Mouse (Mus musculus) c-Kit-negative CD71-positive TER-119-positive erythroid progenitor cells, embryonic 14.5 days (primary cell): ENCODE data around the gene Gm13277.
"Not testable (repeated sequence)": the region's sequence is repeated elsewhere in the genome, so short reads cannot be mapped to it uniquely, and the experiment has no call there.

Source experiments
- DNase-seq: peaks from one replicate; pipeline ENCODE4 v3.0.0-alpha.2; 2013; ENCODE audit warnings: low read depth, low spot score

Gm13277 gene

GRCm38 (mm10) chr4:88788402-88788801 lies at the start of gene Gm13277:
Gm13277 (plus strand) TSS chr4:88788632.
- not testable (repeated sequence) for DNase-seq

GRCm38 (mm10) chr4:88739036-88739435 lies 49.4 kb upstream of the Gm13277 start:
- no peak for DNase-seq

DNA sequence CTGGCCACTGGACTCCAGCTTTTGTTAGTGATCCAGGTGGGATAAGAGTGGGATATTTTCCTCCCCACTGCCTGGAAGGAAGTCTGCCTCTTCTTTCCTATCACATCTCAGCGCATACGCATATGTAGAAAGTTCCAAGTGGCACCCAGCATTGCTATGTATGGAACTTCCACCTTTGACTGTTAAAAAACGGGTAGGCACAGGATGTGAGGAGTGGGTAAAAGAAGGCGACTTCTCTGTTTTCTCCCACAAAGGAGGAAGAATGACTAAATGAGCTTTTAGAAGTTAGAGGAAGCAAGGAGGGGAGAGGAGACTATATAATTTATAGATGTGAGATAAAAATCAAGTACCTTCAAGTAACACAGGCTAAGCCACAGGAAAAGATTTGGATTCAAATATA lies 47.0 kb upstream of the Gm13277 start:
- DNase-seq: no peak

DNA sequence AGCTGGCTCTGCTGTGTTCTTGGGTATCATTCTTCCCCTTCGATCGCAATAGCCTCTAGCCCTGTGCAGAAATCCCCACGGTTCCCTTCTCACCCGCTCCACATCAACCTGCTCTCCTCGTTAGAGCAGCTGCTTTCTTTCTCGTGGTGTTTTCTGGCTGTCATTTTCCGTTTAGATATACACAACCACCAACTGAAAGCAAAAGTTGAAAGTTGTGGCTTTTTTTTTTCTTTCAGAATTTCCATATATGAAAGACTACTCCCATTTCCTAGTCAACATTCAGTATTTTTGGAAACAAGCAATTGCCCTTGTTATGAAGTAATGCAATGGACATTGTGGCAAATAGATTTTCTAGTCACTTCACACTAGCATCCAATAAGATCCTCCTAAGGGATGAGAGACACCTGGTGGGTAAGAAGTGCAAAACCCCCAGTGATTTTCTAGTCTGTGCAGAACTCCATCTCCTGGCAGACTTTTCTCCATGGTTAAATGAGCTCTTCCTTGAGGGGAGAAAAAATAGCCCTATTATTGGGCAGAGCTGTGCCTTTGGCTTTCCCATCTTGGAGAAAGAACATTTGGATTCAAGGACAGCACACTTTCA lies 45.6 kb upstream of the Gm13277 start:
- no peak for DNase-seq

GRCm38 (mm10) chr4:88744207-88744606 lies 44.2 kb upstream of the Gm13277 start:
- no peak for DNase-seq

- no peak for DNase-seq
Observed at GRCm38 (mm10) chr4:88749926-88750325, 38.5 kb upstream of the Gm13277 start.

DNA sequence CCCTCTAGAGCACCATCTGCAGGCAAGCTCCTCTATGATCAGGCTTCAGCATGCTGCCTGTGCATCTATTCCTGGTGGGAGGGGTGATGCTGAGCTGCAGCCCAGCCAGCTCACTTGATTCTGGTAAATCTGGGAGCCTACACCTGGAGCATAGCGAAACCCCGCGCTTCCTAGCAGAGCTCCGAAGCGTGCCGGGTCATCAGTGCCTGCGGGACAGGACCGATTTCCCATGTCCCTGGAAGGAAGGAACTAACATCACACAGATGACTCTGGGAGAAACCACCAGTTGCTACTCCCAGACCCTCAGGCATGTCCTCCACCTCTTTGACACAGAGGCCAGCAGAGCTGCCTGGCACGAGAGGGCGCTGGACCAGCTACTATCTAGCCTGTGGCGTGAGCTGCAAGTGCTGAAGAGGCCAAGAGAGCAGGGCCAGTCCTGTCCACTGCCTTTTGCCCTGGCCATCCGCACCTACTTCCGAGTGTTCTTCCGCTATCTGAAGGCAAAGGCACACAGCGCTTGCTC lies 33.6 kb upstream of the Gm13277 start, which contains the start of gene Gm13271:
Gene Gm13271, plus strand, starts transcription at position 51 of the 523 bp plus-strand sequence.
- DNase-seq: not testable (repeated sequence)

- not testable (repeated sequence) for DNase-seq
Observed at GRCm38 (mm10) chr4:88756581-88757513, 31.6 kb upstream of the Gm13277 start.

DNA sequence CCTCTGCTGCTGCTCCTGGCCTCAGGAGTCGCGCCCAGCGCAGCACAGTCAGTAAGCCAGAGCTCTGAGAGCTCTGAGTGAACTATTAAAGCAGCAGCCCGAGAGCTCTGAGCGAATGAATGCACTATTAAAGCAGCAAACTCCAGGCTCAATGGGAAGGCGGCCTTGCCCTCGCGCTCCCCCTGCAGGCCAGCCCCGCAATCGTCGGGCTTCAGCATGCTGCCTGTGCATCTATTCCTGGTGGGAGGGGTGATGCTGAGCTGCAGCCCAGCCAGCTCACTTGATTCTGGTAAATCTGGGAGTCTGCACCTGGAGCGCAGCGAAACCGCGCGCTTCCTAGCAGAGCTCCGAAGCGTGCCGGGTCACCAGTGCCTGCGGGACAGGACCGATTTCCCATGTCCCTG lies 30.8 kb upstream of the Gm13277 start:
- not testable (repeated sequence) for DNase-seq

GRCm38 (mm10) chr4:88758751-88759150 lies 29.7 kb upstream of the Gm13277 start:
- not testable (repeated sequence) for DNase-seq

GRCm38 (mm10) chr4:88759610-88760268 lies 28.7 kb upstream of the Gm13277 start, which contains the start of gene Gm13283:
Gm13283 (plus strand) TSS chr4:88760119.
- DNase-seq: not testable (repeated sequence)

GRCm38 (mm10) chr4:88760431-88760830 lies 28.0 kb upstream of the Gm13277 start:
- DNase-seq: not testable (repeated sequence)

GRCm38 (mm10) chr4:88761776-88762175 lies 26.7 kb upstream of the Gm13277 start:
- not testable (repeated sequence) for DNase-seq

- not testable (repeated sequence) for DNase-seq
Observed at GRCm38 (mm10) chr4:88762341-88762740, 26.1 kb upstream of the Gm13277 start.

GRCm38 (mm10) chr4:88763384-88764018 lies 24.9 kb upstream of the Gm13277 start:
- DNase-seq: not testable (repeated sequence)

DNA sequence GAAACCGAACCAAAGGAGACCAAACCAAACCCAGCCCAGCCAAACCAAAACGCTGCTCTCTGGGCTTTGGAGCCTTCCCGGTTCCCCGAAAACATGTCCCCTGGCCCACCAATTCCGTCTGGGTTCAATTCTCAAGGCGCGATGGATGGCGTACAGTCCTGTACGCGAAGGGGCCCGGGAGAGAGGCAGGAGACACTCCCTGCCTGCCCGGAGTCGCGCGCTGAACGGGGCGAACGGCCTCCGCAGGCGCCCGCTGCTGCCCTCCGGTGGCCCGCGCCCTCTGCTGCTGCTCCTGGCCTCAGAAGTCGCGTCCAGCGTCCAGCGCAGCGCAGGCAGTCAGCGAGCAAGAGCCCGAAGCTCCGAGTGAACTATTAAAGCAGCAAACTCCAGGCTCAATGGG lies 14.9 kb upstream of the Gm13277 start, which contains the start of gene Gm13290:
Gene Gm13290, plus strand, starts transcription at position 301 of the 400 bp plus-strand sequence.
- not testable (repeated sequence) for DNase-seq

DNA sequence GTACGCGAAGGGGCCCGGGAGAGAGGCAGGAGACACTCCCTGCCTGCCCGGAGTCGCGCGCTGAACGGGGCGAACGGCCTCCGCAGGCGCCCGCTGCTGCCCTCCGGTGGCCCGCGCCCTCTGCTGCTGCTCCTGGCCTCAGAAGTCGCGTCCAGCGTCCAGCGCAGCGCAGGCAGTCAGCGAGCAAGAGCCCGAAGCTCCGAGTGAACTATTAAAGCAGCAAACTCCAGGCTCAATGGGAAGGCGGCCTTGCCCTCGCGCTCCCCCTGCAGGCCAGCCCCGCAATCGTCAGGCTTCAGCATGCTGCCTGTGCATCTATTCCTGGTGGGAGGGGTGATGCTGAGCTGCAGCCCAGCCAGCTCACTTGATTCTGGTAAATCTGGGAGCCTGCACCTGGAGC lies 11.8 kb upstream of the Gm13277 start, which contains the start of gene Gm13289:
Gene Gm13289, plus strand, starts transcription at position 301 of the 400 bp plus-strand sequence.
- not testable (repeated sequence) for DNase-seq

DNA sequence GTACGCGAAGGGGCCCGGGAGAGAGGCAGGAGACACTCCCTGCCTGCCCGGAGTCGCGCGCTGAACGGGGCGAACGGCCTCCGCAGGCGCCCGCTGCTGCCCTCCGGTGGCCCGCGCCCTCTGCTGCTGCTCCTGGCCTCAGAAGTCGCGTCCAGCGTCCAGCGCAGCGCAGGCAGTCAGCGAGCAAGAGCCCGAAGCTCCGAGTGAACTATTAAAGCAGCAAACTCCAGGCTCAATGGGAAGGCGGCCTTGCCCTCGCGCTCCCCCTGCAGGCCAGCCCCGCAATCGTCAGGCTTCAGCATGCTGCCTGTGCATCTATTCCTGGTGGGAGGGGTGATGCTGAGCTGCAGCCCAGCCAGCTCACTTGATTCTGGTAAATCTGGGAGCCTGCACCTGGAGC lies 8.9 kb upstream of the Gm13277 start, which contains the start of gene Gm13272:
Gene Gm13272, plus strand, starts transcription at position 301 of the 400 bp plus-strand sequence.
- DNase-seq: not testable (repeated sequence)

GRCm38 (mm10) chr4:88780320-88780719 lies 8.1 kb upstream of the Gm13277 start:
- not testable (repeated sequence) for DNase-seq

DNA sequence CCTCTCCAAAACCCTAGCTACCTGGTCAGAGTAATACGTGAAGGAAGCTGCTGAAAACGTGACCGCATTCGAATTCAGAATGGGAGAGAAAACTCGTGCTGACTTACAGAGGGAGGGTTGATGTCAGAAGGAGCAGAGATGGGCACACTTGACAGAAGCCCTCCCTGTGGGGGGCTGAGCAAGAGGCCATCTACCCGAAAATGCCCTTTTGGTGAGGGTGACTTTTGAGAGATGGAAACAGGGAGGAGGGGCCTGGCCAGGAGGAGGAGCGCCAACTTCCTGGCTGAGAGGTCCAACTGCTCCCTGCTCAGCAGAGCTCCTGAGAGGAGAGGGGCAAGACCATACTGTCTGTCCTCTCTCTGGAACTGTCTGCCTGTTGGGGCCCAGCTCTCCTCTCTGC lies 6.6 kb upstream of the Gm13277 start, which contains the start of gene Ifnz:
Gene Ifnz, plus strand, starts transcription at position 301 of the 400 bp plus-strand sequence.
- DNase-seq: not testable (repeated sequence)

DNA sequence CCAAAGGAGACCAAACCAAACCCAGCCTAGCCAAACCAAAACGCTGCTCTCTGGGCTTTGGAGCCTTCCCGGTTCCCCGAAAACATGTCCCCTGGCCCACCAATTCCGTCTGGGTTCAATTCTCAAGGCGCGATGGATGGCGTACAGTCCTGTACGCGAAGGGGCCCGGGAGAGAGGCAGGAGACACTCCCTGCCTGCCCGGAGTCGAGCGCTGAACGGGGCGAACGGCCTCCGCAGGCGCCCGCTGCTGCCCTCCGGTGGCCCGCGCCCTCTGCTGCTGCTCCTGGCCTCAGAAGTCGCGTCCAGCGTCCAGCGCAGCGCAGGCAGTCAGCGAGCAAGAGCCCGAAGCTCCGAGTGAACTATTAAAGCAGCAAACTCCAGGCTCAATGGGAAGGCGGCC lies 6.1 kb upstream of the Gm13277 start:
- DNase-seq: not testable (repeated sequence)
